Mouse (Mus musculus) adrenal gland, postnatal 10 days (tissue): ENCODE results near the gene Stt3b. TPM values are rescaled to one million over a fixed set of nuclear protein-coding genes. Genes with fewer than 3 reads are reported as not detected.
A peak's percentile ranks its signal among the peaks of the same experiment; 100 is the strongest.

ENCODE experiments used
- DNase-seq: peaks from one replicate; pipeline ENCODE4 v3.0.0; 2021; ENCODE audit warnings: mixed read lengths
- total RNA-seq, 2 experiments: library from RNA; stranded (reverse); gene quantifications; 2 replicates each; pipeline ENCODE4 v1.2.3; 2021

Stt3b gene
- total RNA-seq, 2 experiments from 2014 or later = 113 to 118 TPM

- DNase-seq = no peak
Observed at GRCm38 (mm10) chr9:115261896-115262295, 48.3 kb downstream of the Stt3b start.

GRCm38 (mm10) chr9:115261456-115261855 is 48.8 kb downstream of the Stt3b start:
- DNase-seq = no peak

- DNase-seq = no peak
Observed at GRCm38 (mm10) chr9:115260464-115260863, 49.8 kb downstream of the Stt3b start.

- no peak for DNase-seq
Observed at GRCm38 (mm10) chr9:115259866-115260265, 50.4 kb downstream of the Stt3b start.

- DNase-seq = no peak
Observed at GRCm38 (mm10) chr9:115257733-115258286, 52.4 kb downstream of the Stt3b start.

- no peak for DNase-seq
Observed at GRCm38 (mm10) chr9:115249145-115249544, 61.1 kb downstream of the Stt3b start.

GRCm38 (mm10) chr9:115245092-115245491 is 65.1 kb downstream of the Stt3b start:
- no peak for DNase-seq

GRCm38 (mm10) chr9:115243630-115244029 is 66.6 kb downstream of the Stt3b start:
- DNase-seq = no peak

GRCm38 (mm10) chr9:115239861-115240260 is 70.4 kb downstream of the Stt3b start:
- no peak for DNase-seq

- no peak for DNase-seq
Observed at GRCm38 (mm10) chr9:115237943-115238342, 72.3 kb downstream of the Stt3b start.

- peak; percentile 46 for DNase-seq
Observed at GRCm38 (mm10) chr9:115236352-115236841, 73.8 kb downstream of the Stt3b start.

GRCm38 (mm10) chr9:115234561-115234960 is 75.7 kb downstream of the Stt3b start:
- no peak for DNase-seq

- DNase-seq = no peak
Observed at GRCm38 (mm10) chr9:115233721-115234120, 76.5 kb downstream of the Stt3b start.

GRCm38 (mm10) chr9:115231476-115231875 is 78.7 kb downstream of the Stt3b start:
- DNase-seq = no peak

- DNase-seq = no peak
Observed at GRCm38 (mm10) chr9:115230141-115230540, 80.1 kb downstream of the Stt3b start.

- DNase-seq = no peak
Observed at GRCm38 (mm10) chr9:115229676-115230075, 80.5 kb downstream of the Stt3b start.

GRCm38 (mm10) chr9:115229145-115229544 is 81.1 kb downstream of the Stt3b start:
- DNase-seq = no peak

- DNase-seq = no peak
Observed at GRCm38 (mm10) chr9:115224744-115225354, 85.4 kb downstream of the Stt3b start.

- DNase-seq = no peak
Observed at GRCm38 (mm10) chr9:115221265-115221664, 89.0 kb downstream of the Stt3b start.

- DNase-seq = peak; percentile 62
Observed at GRCm38 (mm10) chr9:115220466-115220865, 89.8 kb downstream of the Stt3b start.

- no peak for DNase-seq
Observed at GRCm38 (mm10) chr9:115217984-115218383, 92.2 kb downstream of the Stt3b start.

GRCm38 (mm10) chr9:115215830-115216701 is 94.2 kb downstream of the Stt3b start:
- DNase-seq = no peak
